Mouse (Mus musculus) skeletal muscle tissue, adult 2 months (tissue): Measurements from ENCODE around the gene Ddx60.
A peak's percentile ranks its signal among the peaks of the same experiment; 100 is the strongest.
"Not testable (repeated sequence)": the region's sequence is repeated elsewhere in the genome, so short reads cannot be mapped to it uniquely, and the experiment has no call there.

Source experiments
- DNase-seq: peaks from one replicate; pipeline ENCODE4 v3.0.0-alpha.2; 2012; ENCODE audit warnings: low read depth, low spot score

The Ddx60 gene

GRCm38 (mm10) chr8:61927777-61928494 is at the start of gene Ddx60:
Ddx60 (plus strand) TSS chr8:61928087.
- peak; percentile 51 for DNase-seq

- DNase-seq, result no peak
Measured at GRCm38 (mm10) chr8:61894062-61894461, 33.8 kb upstream of the Ddx60 start.

- DNase-seq, result no peak
Measured at GRCm38 (mm10) chr8:61896742-61897141, 31.1 kb upstream of the Ddx60 start.

- DNase-seq, result no peak
Measured at GRCm38 (mm10) chr8:61897402-61897801, 30.5 kb upstream of the Ddx60 start.

- DNase-seq, result no peak
Measured at GRCm38 (mm10) chr8:61901028-61901717, 26.7 kb upstream of the Ddx60 start.

GRCm38 (mm10) chr8:61902521-61902920 is 25.4 kb upstream of the Ddx60 start, which contains the start of gene Palld:
Palld (minus strand) TSS chr8:61902690.
- DNase-seq, result peak; percentile 78

- peak; percentile 90 for DNase-seq
Measured at GRCm38 (mm10) chr8:61908303-61909215, 19.3 kb upstream of the Ddx60 start.

GRCm38 (mm10) chr8:61909313-61909712 is 18.6 kb upstream of the Ddx60 start:
- DNase-seq, result no peak

- no peak for DNase-seq
Measured at GRCm38 (mm10) chr8:61912817-61913216, 15.1 kb upstream of the Ddx60 start.

- peak; percentile 64 for DNase-seq
Measured at GRCm38 (mm10) chr8:61913957-61914356, 13.9 kb upstream of the Ddx60 start.

GRCm38 (mm10) chr8:61917287-61917686 is 10.6 kb upstream of the Ddx60 start:
- no peak for DNase-seq

- DNase-seq, result no peak
Measured at GRCm38 (mm10) chr8:61919145-61919788, 8.6 kb upstream of the Ddx60 start.

GRCm38 (mm10) chr8:61920389-61920788 is 7.5 kb upstream of the Ddx60 start:
- DNase-seq, result no peak

GRCm38 (mm10) chr8:61921454-61922054 is 6.3 kb upstream of the Ddx60 start:
- no peak for DNase-seq

GRCm38 (mm10) chr8:61924518-61924917 is 3.4 kb upstream of the Ddx60 start:
- no peak for DNase-seq

GRCm38 (mm10) chr8:61933243-61933642 is 5.4 kb downstream of the Ddx60 start:
- DNase-seq, result no peak

- no peak for DNase-seq
Measured at GRCm38 (mm10) chr8:61937576-61937975, 9.7 kb downstream of the Ddx60 start.

GRCm38 (mm10) chr8:61964591-61965375 is 36.9 kb downstream of the Ddx60 start:
- DNase-seq, result not testable (repeated sequence)

- no peak for DNase-seq
Measured at GRCm38 (mm10) chr8:61969581-61969980, 41.7 kb downstream of the Ddx60 start.

- no peak for DNase-seq
Measured at GRCm38 (mm10) chr8:61984941-61985340, 57.1 kb downstream of the Ddx60 start.
